Mouse (Mus musculus): ENCODE data around the gene Tmsb4x.

DNA sequence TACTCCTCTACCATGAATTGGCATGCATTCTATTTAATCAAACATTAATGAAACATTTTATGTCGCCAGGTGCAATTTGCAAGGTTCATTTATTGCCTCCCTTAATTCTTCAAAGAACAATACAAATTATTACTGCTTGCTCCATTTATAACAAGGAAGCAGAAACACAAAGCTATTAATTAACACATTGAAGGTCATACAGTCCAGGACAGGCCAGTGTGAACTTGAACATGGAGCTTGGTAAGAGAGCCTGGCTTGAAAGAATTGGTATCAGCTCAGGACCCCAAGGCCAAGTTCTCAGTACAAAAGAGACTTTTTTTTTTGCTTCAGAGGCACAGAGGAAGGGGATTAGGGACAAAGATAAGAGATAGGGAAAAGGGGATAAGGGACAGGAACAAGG is 43.1 kb downstream of the Tmsb4x start:
- TF ChIP-seq EP300 (optimal IDR thresholded peaks at IDR 0.05), result no peak
- no peak for TF ChIP-seq CTCF (IDR thresholded peaks at IDR 0.05; ENCODE audit: low read depth)

Data from stomach, postnatal 0 days (tissue).